Mouse (Mus musculus) cerebellum, postnatal 10 days (tissue): ENCODE data around the gene Gfi1.

Experiments
- DNase-seq, 2 experiments: peaks; one replicate each; pipeline ENCODE4 v3.0.0; 2021; ENCODE audit warnings: mixed read lengths in 2 of 2

Gfi1 gene

DNA sequence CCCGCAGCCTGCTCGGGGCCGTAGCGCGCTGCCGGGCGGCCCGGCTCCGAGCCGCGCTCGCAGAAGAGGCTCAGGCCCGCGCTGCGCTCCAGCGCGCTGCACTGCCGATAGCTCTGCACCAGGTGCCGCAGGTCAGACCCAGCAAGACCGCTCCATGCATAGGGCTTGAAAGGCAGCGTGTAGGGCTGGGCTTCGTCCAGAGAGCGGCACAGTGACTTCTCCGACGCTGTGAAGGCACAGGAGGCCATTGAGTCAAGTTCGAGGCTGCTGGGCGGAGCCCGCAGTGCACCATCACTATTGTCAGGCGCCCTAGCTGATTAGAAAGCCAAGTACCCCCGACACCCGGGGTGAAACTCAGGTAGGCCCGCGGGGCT is 4.2 kb downstream of the Gfi1 start:
- peak in 1 of 2 experiments; percentile 37 for DNase-seq

DNA sequence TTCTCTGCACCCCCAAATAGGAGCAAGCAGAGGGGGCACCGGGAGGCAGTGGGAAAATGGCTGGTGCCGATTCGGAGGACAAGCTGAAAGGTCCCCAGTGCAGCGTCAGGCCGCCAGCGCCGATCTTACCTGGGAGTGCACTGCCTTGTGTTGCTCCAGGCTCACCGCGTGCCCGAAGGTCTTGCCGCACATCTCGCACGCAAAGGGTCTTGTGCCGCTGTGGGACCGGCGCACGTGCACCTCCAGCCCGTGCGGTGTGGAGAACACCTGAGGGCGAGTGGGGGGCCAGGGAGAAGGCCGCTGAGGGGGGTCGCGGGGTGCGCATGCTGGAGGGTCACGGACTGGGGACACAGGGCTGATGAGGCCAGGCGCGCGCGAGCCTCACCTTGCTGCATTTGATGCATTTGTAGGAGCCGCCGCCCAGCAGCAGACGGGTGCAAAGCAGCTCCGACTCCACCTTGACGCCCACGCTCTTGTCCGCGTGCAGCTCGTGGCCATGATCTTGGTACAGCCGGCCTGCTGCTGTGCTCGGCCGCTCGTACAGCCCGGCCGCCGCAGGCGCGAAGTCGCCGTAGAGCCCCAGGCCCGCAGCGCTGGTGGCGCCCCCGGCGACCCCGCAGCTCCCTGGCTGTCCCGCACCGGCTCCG is 4.7 kb downstream of the Gfi1 start:
- DNase-seq, result peak; percentile 23 to 48

DNA sequence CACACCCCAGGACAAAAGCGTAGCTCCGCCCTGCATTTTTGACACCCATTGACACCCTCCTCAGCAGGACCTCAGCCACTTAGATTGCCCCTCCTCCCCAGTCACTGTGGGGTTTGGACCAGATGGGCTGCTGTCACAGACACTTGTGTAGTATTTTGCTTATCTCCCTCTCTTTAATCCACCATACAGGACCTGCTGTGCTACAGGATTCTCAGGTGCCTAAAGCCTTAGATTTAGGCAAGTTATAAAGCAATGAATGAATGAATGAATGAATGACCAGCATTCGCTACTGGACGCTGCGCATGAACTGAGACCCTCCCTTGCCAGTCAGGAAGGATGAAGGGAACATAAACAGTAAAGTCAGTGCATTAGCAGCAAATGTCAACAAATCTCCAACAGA is 5.3 kb downstream of the Gfi1 start:
- DNase-seq, result no peak

DNA sequence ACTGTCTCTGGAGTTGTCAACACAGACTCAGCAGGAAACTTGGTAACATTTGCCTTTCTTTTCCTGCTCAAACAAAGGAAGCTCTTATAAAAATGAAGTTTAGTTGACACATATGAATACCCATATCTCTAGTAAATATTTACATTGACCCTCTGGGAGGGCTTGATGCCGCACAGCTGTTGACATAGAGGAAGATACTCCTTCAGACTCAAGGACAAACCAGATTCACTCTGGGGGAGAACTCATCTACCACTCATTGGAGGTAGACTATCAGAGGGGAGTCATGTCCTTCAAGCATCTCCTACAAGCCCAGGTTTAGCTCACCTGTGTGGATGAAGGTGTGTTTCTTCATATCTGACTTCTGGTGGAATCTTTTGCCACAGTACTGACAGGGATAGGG is 6.0 kb downstream of the Gfi1 start:
- DNase-seq, result no peak

DNA sequence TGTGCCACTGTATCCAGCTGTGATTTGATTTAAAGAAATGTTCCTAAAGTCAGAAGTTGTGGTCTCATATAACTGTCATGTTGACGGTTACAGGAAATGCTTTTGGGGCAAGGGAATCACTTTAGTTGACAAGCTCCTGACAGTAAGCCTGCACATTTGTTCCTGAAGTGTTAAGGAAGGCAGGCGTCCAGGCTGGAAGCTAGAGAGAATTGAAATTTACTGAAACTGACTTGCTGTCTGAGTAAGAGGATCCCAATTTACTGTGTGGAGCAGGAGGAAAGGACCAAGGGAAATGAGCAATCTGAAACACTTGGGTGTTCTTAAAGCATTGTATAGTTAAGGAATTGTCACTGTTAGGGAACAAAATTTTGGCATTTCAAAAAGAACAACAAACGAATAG is 6.6 kb downstream of the Gfi1 start:
- no peak for DNase-seq

DNA sequence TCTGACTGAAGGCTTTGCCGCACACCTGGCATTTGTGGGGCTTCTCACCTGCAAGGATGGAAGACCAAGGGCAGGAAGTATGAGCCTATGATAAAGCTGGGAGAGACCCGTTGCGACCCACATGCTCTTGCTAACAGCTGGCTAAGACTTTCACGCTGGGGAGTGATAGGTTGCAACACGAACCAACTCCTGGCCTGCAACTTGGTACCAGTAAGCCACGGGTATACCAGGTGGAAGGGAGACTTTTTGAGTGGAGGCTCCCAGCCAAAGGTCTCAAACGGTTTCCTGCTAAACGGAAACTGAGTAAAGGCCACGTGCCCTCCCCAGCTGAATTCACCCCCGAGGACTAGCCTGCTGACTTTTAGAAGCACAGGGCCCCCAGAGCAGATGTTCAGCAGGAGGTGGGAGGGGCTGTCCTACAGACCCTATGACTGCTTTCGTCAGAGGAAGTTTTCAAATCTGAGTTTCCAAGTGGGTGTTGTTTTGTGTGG is 7.9 kb downstream of the Gfi1 start:
- DNase-seq, result no peak

DNA sequence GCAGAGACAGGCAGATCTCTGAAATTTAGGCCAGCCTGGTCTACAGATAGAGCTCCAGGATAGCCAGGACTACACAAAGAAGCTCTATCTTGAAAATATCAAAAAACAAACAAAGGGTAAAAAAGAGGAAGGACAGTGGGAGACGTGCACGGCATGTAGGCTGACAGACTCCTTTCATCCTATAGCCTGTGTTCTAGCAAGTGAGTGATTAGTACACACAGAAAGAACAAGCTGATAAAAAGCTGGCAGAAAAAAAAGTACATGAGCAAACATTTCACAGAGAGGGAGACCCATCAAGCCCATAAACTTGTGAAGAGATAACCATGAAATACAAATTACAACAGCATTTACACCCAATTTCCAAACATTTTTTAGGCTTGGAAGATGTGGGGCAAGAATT is 14.1 kb downstream of the Gfi1 start:
- DNase-seq, result no peak

DNA sequence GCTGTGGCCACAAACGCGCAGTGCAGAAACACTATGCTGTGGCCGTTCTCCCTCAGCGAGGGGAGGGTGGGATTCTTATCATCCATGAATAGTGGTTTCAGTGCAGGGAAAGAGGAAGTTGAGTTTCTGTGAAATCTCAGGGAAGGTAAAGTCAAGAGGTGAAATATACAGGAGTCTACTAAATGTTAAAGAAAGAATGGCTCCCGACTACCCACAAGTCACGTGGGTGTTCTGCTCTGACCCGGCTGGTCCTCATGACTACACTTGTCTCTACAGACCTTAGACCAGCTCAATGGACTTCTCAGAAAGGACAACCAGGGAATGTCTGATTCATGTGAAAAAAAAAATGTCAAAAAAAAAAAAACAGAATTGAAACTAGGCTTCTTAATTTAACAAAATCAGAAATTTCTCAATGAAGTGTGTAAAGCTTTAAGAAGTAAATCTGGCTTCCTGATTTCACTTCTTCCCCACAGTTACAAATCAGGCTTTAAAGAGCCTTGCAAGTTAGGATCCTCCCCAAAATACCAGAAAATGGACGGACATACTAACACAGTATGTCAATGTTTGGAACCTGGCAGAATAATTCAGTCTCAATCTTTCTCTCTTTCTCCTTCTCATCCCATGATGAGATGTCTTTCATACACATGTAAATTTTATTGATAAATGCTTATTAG is 17.6 kb downstream of the Gfi1 start:
- DNase-seq, result no peak

DNA sequence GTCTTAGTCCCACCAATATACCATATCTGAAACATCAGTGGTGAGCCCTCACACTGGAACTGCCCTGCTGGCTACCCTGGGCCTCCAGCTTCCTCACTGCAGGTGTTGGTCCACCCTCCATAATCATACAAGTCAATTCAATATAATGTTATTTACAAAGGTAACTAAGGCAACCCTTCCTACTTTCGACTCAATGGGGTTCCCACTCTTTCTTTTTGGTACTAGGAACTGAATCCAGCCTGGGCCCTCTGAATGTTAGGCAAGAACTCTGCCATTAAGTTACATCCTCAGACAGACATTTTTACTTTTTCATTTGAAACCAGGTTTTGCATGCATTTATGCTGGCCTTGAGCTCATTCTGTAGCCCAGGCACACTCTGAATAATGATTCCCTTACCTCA is 19.6 kb downstream of the Gfi1 start:
- DNase-seq, result no peak

DNA sequence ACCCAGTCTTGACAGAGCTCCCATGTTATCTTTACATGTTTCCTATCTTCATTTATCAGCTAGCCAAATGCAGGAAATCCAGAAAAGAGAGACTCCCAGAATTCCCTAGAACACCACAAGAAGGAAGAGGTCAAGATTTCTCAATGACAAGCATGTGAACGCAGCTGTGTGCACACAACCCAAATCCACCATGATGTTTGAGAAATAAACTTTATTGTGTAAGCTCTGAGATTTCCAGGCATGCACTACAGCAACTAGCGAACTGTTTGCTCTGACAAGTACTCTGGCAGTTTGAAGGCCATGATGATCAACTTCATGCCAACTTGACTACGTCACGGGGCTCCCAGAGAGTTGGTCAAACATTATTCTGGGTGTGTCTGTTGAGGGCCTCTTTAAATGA is 20.1 kb downstream of the Gfi1 start:
- DNase-seq, result no peak

DNA sequence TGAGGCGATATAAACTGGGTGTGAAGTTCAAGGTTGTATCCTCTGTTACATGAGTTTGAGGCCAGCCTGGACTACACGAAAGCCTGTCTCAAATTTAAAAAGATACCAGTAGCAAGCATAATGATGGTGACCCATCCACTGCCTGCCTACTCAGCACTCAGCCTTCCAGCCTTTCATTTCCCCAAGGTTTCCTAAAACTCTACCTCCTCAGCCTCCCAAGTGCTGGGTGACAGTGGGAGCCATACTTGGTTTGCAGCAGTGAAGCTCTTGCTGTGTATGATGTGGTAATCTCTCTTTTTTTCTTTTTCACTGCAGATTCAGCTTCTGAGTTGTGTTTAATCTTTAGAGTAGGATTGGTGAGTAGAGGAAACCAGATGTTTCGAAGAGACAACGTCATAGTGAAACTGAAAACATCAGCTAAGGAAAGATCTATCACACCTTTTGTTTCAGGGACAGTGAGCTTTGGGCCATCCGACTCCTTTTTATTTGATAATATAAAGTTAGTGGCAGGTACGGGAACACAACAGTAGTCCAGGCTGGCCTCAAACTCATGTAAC is 22.6 kb downstream of the Gfi1 start:
- no peak for DNase-seq

DNA sequence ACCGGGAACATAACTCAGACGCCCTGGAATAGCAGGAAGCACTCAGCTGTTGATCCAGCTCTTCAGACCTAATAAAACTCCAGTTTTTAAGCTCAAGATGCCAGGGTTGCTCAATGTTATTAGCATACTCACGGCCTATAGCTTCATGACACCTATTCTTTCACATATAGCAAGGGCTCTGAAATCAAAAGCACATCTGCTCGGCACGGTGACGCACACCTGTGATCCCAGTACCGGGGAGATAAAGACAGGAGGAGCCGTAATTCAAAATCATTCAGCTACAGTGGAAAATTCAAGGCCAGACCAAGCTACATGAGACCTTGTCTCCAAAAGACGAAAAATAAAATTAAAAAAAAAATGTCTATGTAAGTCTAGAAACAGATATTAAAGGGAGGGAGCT is 24.2 kb downstream of the Gfi1 start:
- DNase-seq, result no peak

DNA sequence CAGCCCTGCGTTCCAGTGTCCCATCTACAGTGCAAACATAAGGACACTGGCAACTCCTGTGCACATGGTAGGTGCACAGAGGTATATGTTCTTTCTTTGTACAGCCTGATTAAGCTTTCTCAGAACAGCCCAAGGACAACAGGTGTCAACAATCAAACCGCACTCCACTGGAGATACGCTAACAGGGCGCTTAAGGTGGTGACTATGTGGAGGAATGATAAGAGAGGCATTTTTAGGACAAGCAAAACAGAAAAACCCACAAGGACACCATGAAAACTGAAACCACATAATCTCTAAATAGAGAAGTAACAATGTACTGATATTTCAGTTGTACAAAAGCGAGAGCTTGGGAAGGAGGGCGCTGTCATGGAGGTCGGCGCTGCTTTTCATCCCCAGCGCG is 25.0 kb downstream of the Gfi1 start:
- no peak for DNase-seq

DNA sequence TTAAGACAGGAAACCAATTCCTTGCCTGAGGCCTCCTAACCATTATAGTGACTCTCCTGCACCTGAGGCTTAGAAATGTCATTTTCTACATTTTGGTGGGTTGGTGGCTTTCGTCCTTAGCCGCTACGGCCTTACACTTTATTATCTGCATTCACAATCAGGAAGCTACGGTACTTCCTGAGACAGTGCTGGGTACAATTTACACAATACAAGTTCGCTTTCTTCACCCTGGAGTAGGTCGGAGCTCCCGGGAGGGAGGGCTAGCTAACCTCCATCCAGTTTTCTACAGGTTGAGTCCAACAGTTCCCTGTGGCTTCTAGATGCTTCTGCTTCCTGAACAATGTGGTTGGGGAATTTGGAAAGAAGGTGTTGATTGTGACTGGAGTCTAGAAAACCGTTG is 26.9 kb downstream of the Gfi1 start:
- DNase-seq, result no peak

DNA sequence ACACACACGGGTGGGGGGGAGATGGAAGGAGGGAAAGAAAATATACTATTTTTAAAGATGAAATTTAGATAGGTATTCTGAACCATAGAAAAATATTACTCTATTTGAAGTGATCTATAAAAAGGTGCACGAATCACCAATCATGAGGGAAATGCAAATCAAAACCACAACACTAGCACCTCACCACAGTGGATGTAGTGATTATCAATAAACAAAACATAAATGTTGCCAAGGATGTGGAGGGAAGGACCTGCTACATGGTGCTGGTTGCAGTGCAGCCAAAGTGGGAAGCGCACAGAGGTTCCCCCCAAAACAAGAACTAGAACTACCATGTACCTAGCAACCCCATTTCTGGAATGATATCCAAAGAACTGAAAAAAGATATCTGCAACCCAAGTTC is 30.8 kb downstream of the Gfi1 start:
- DNase-seq, result no peak

DNA sequence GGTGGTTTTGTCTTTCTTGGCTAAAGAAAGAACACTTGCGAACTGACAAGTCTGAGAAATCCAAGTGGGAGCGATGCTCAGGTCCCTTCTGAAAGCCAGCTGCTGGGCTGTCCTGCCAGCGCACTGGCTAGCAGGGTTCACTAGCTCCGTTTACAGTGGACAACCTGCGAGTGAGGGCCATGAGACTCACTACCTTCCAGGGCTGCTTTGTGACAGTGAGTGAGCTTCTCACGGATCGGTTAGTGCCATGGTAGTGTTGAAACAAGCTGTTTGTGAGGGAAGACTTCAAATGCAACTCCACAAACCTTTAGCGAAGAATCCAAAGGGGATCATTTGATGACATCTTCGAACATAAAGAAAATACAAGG is 37.4 kb downstream of the Gfi1 start:
- no peak for DNase-seq

DNA sequence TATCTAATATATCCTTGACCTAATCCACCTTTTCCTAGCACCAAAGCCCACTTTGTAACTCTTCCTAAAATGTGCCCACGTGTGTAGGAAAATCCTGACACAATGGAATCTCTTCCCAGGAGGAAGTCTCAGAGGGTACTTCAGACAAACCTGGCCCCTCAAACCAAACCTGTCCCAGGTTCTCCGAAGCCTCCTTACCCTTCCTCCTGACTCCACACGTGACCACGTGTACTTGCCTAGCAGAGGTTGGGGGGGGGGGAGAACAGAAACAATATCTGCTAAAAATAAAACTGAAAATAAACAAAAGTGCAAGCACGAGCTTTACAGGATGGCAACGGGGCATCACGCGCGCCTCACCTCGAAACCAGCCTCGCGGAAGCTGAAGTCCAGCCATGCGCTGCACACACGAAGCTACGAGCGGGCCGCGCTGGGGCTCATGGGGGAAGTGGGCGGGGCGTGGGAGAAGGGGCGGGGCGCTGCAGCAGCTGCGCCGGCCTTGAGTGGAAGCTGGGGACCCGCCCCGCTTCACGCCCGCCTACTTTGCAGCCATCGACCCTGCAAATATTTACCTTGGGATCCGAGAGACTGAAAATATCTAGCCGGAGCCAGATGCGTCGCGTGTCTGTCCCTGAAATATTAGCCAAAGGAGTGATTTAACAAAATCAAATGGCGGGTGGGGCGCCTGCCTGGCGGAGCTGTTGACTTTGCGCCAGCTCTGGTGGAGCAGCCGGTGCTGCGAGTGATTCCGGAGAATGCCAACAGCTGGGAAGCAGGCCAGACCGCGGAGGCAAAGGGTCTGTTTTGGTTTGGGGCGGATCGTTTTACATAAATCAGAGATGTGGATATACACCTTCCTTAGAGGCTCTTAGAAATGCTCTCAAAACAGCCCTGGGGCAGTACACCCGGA is 38.0 kb downstream of the Gfi1 start:
- peak; percentile 92 for DNase-seq

DNA sequence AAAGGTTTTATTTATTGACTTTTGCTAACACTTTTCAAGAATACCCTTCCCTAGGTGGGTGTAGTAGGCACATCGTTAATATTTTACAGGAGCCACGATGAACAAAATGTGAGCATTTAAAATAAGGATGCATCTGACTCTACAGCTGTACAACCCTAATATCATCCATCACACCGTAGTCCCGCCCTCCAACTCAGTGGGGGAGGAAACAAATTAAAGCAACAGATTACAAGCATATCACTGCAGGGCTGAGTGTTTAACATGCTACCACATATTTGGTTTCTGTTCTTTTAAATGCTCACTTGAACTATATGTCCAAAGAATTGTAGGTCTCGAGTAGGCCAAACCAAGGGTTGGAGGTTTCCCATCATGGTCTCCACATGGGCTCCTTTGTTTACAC is 38.7 kb downstream of the Gfi1 start:
- DNase-seq, result no peak

DNA sequence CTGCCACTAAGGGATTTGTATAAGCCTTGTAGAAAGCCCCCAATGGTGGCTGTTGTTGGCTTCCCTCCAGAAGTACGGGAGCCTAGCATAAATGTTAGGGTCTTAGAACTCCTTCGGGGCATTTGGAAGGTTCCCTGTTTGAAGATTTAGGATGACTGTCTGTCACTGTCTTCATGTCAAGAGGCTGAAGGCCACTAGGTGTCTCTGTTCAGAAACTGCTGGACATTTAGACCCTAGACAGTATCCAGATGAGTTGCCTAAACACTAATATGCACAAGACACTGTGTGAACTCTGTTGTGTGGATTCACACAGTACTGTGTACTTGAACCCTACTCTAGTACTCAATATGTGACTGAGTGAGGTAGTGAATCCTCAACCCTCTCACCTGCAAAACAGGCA is 41.5 kb downstream of the Gfi1 start:
- peak in 1 of 2 experiments; percentile 10 for DNase-seq

DNA sequence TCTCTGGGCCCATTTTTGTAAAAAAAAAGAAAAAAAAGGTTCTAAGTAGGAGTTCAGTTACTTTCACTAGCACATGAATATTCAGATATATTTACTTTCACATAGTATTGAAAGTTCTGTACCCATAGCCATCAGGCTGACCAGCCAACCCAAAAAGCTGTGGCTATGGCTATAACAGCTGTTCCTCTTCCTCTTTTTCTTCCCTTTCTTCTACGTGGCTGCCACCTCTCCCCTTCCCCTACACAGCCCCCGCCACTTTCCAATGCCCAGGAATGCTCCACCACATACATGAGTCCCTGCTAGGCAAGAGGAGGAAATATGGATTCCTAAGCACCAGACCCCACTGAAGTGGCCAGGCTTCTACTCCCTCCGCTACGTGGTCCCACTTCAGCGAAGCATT is 44.5 kb downstream of the Gfi1 start:
- no peak for DNase-seq

DNA sequence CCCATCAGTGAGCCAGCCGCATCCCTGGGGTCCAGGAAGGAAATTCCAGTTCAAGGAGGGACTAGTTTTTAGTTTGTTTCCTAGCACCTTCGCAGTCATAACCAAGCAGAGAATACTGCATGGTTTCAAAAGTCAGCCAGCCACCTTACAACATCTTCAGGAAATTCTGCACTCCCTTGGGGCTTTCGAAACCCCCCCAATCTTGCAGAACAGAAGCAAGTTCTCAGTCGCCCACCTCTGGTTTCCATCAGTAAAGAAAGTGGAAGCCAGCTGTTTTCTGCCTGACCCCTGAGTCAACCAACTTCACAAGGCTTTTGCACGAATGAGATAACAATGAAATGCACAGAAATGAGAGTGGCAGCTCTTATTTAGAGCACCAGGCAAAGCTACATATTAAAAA is 47.4 kb downstream of the Gfi1 start:
- DNase-seq, result no peak
